Mouse (Mus musculus): ENCODE data around the gene Frmd8.

The Frmd8 gene

GRCm38 (mm10) chr19:5849843-5850527 is 25.1 kb downstream of the Frmd8 start:
- peak; percentile 96 for DNase-seq (ENCODE audit: low spot score)

DNA sequence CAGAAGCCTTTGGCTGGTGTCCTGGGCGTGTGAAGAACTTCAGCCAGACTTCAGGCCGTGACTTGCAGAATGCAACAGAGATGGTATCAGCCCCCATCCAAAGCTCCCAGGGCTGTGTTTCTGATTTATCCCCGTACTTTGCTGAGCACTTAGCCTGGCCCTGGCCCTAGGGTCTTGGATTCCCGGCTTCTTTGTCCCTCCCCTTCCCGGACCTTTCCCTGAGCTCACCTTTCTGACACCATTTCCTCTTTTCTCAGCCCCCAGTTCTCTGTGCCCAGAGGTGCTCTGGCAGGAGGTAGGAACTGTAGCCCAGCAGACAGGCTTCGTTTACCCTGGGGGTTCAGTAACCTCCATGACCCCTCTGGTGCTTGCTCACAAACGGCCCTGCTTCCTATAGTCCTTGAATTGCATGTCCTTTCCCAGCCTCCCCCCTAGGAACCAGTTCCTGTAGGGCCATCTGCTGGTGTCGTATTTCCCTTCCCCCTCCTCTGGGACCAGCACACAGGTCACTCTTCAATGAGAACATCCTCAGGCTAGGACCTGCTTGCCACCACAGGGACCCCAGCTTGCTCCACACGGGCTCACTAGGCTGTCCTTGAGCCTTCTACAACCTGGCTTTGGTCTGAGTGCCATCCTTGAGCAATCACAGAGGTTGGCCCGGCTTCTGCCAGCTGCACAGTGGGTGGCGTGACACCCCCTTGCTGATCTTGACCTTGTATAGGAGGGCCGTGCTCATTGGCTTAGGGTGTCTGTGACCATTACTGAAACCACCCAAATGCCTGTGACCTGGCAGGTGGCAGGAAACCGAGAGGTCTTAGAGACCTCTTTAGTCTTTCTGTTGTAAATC is 26.0 kb downstream of the Frmd8 start:
- peak; percentile 75 for DNase-seq (ENCODE audit: low spot score)

DNA sequence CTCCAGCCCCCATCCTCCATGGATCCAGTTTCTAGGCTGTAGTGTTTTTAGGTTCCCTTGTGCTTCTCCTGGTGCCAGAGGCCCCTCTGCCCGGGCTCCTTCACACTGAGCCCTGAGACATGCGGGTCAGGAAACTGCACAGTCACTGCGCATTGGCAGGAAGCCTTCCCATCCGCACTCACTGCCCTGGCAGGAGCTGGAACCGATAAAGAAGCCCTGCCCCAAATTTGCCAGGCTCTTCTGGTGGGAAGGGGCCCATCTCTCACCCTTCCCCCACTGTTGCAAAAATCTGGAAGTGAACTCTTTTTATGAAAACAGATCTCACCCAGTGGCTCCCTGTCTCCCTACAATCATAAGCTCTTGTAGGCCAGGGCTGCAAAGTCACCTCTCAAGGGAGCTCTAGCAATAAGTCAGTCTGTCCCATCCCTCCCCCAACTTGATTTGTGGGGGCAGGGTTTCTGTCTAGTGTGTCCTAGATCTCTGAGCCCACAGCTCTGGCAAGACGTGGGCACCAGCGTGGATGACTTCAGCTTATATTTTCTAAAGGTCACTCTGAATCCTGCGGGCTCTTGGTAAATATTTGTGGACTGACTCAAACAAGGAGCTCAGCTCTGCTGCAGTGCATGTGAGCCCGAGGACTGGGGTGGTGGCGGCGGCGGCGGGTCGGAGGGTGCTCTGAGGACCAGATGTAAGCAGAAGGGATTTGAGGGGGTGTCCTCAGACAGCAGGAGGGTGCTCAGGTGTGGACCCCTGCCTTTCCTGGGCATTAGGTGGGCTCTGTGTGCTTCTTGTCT is 26.8 kb downstream of the Frmd8 start:
- peak; percentile 96 for DNase-seq (ENCODE audit: low spot score)

DNA sequence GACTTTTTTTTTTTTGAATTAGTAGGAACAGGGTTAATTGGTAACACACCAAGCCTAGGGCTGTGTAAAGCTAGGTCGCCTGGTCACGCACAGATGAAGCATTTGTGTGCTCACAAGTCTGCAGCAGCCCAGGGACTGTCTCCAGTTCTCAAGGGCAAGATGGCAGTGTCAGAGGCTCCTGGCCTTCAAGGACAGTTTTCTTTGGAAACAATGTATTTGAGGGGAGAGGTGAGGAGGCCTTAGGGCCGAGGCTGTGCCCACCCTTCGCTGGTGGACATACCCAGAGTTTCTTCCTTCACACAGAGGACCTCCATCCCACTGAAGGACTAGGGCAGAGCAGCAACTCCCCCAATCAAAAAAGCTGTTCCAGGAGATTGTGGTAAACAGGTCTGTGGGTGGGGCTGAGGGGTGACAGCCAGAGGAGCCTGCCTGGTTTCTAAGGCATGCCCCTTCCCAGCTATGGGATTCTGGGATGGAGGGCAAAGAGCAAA is 27.7 kb downstream of the Frmd8 start:
- DNase-seq (ENCODE audit: low spot score), result peak; percentile 77

- peak; percentile 99 for DNase-seq (ENCODE audit: low spot score)
Observed at GRCm38 (mm10) chr19:5846557-5847305, 28.3 kb downstream of the Frmd8 start.

GRCm38 (mm10) chr19:5846154-5846553 is 28.9 kb downstream of the Frmd8 start:
- DNase-seq (ENCODE audit: low spot score), result no peak

DNA sequence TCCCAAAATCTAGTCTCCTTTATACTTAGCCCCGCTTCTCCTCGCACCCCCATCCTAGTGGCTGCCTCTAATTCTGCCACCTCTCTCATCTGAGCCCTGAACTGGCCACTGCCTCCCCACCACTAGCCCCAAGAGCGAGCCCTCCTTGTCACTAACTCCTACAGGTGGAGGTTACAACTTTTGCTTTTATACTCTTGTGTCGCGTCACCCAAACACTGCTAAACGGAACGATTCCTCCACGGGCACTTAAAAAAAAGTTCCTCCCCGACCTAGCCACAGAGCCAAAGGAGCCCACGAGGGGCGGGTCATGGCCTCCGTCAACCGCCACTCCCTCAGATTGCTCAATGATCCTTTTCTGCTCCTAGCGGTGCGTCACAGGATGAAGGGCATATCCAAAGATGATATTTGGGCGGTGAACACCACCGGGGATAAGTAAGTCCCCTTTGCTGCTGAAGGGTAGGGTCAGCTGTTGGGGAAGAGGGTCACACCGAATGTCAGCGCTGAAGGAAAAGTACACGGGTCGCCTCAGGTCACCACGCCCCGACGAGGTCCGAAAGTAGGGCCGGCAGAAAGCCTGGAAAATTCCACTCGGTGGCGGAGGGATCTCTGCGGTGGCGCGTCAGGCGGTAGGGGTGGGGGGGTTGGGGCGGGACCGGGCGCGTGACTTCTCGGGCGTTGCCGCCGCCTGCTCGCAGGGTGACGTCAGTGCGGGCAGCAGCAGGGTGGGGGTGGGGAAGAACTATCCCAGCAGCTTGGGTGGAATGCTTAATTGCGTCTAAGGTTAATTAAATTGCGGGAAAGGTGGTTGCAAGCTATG is 29.5 kb downstream of the Frmd8 start:
- DNase-seq (ENCODE audit: low spot score), result peak; percentile 99

DNA sequence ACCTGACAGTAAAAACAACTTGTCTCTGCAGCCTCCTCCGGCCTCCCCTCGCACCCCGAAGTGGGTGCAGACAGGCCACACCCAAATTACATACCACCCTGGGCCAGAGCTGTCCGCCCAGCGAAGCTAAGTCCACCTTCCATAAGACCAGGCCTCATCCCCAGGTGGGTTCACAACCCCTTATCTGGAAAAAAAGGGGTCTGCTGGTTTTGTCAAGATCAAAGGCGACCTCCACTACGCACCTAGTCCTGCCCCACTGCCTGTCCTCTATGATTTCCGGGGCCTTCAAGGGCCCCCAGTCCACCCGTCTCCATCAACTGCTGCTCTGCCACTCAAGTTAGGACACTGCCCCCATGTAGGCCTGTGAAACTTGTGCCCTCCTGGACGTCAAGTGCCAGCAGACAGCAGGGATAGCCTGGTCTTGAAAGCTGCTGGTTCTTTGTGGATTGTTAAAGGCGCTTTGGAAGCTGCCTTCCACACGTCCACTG is 30.2 kb downstream of the Frmd8 start:
- DNase-seq (ENCODE audit: low spot score), result no peak

- DNase-seq (ENCODE audit: low spot score), result peak; percentile 61
Observed at GRCm38 (mm10) chr19:5843781-5844691, 31.0 kb downstream of the Frmd8 start.

DNA sequence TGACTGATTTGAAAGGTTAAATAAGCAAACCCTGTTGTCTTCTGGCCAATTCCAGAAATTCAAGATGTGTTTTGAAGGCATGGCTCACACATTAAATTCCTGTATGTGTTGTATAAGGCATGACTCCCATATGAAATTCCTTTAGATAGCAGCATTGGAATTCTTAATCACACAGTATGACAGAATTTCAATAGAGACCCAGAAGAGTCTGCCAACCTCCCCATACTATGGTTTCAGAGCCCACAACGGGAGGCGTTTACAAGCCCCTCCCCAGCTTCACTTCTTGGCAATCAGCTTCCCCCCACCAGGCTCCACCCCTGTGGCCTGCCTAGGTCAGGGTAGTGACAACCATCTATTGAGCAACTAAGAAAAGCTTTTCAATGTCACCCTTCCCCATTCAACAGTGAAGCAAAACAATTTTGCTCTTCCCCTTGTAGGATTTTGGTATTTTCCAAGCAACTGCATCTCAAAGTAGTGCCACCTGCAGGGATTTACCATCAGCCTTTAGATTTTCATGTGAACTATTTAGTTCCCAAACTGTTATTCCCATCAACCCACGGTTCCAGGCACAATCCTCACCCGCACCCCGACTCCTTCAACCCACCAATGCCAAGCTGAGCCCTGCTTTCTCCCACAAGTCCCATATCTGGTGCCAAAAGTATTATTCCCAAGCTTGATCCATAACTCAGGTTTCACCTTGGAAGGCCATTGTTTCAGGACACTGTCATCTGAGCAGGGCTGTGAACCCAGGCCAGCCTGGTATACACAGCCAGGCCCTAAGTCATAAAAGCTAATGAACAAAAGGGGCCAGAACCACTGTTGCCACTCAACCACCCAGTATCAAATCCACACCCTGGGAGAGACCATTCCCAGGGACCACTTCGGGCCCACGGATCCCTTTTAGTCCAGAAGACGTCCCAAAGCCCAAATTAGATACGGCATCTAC is 32.0 kb downstream of the Frmd8 start:
- DNase-seq (ENCODE audit: low spot score), result peak; percentile 83

DNA sequence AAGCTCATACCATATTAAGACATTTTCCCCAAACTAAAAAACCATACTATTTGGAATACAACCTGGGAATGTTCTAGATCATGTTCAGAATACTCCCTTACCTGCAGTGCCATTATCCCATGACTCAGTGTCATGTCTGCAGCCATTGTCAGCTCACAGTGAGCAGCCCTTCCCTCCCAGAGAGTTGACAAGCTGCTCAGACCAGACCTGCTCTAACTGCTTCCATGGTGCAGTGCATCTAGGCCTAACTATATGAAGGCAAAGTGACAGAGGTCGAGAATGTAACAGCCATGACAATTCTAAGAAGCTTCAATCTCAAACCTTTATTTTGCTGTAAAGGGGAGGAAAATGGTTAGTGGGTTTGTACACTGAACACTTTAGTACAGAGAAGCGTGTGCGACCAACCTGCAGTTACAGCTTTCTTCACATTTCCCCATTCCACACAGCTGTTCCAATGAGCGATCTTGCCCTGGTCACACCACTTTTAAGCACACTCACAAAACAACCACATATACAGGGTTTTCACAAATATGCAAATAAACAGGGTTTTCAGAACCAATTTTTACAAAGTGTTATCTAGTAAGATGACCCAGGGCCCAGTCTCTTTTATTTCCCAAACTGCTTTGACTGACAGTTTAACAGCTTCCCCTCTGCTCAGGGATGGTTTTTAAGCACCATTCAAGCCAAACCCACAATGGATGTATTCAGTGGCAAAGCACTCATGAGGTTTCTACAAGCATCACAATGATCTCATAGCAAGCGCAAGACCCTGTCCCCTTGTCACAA is 32.9 kb downstream of the Frmd8 start:
- peak; percentile 84 for DNase-seq (ENCODE audit: low spot score)

DNA sequence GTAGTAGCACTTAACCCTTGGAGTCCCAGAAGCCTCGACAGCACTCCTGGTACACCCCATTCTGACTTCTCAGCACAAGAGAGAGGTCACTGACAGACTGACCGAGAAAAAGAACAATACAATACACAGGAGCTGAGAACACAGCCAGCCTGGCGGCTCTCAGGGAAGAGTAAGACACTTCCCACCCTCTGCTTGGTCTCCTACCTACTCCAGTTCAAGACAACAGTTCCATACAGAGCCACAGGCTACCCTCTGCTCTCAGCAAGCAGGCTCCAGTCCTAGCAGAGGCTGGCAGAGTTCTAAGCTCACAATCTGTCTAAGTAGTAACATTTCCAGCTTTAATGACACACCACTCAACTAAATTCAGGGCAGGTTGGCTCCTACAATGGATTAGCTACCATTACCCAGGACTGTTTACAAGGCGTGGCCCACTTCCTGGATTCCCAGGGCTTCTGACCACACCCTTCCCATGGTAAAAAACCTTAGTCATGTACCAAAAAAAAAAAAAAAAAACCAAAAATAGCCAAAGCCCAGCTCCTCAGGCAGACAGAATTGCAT is 33.6 kb downstream of the Frmd8 start:
- DNase-seq (ENCODE audit: low spot score), result peak; percentile 90

DNA sequence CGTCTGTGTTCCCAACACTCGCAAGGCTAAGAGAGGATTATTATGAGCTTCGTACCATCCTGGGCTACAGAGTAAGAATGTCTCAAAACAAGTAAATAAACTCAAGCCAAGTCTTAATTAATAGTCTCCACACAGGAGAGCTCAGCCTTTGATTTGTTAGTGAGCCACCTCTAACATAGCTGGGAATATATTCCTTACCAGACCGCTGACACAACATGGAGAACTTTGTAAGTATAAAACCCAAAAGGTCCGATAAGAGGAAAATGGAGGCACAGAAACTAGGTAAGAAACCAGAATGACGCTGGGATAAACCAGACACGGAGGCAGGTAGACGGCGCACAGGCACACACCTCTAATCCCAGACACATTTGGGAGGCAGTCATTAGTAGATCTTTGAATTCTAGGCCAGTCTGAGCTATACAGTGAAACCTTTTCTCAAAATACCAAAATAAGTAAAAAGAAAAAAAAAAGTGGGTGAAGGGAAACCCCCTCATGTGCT is 34.1 kb downstream of the Frmd8 start:
- peak; percentile 80 for DNase-seq (ENCODE audit: low spot score)

DNA sequence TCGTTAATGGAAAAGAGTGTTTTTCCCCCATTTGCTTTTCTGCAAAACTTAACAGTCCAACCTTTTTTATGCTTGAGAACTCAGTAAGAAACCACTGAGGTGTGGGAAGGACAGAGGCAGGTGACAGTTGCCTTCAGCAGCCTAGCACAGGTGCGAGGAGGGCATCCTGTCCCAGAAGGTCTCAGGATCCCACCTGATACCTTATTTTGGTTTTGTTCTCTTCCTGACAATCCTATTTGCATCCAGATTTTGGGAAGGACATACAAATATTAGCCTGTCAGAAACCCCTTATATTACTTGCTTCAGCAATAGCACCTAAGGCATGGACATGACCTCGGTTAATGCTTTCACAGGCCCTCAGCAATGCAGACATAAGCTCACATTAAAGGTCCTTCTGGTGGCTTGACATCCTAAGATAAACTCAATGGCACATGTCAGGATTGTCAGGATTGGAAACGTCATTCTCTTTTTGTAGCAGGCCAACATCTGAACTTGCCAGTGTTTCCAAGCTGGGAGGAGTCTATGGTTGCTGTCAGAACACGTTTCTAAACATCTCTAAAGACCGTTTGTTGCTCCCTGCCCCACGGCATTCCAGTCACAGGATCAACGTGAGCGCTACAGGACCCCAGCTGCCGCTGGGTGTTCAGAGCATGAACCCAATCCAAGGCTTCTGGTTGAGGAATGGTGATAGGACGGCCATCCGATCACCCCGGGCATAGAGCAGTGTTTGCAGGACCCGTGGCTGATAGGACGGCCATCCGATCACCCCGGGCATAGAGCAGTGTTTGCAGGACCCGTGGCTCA is 34.8 kb downstream of the Frmd8 start:
- DNase-seq (ENCODE audit: low spot score), result peak; percentile 88

DNA sequence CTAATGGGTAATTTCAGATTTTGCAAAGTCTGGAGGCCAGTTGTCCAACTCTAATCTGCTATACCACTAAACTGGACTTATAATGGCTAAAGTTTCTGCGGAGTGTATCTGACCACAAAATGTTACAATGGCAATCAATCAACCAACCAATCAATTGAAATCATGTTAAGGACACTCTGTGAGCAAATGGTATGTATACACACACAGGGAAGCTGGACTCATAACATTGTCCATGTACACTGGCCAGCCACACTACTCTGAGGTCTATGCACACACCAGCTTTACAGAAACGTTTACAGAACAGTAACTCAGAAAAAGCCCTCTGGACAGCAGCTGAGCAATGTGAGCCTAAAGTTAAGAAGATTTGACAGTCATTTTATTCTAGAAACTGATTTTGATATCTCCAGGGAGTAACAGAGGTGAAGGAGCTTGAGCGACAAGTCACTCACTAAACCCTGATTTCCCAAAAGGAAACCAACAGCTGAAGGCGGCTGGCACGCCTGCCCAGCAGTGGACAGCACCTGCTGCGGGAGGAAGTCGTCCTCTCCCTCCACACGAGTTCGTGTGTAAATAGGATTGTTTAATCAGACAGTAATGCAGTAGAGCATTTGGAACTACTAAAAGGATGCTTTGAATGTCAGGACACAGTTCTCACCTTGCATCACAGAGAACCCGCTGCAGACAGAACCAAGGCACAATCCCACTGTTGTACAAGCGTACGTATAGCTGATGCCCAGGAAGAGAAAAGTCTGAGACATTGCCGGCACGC is 35.6 kb downstream of the Frmd8 start:
- peak; percentile 79 for DNase-seq (ENCODE audit: low spot score)

DNA sequence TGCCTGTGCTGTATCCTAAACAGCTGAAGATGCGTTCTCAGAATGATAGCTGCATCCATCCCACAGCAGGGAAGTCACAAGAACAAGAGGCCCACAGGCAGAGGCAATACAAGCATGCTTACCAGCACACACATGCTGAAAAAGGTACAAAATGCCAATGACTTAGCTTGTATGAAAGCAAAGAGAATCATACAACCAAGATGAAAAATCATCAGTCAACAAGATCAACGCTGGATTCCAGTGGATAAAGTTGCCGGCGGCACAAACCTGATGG is 36.2 kb downstream of the Frmd8 start:
- DNase-seq (ENCODE audit: low spot score), result peak; percentile 64
